Mouse (Mus musculus): ENCODE results near the gene Fstl3.

DNA sequence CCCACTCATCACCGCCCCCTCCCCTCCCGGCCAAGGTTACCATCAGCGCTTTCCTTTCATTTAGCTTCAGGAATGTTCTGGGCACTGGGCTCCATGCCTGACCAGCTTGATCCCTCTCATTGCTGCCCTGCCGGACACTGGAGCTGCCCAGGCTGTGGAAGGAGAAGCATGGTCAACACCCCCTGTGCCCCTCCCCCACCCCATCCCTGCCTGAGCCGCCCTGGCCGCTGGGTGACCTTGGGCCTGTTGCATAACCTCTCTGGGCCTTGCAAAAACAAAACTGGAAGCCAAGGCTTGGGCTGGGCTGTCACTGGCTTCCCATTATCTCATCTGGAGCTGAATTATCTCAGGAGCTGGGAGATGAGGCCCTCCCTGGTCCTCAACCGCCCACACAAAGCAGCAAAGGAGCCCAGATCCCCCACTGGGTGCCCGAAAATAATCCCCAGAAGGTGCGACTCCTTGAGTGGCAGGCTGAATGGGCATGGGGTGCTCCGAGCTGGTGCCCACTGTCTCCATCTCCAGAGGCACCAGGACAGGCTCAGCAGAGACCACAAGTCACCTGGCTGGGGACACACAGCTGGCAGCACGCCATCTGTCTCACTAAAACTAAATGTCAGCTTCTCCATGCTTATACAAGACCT, 25.4 kb downstream of the Fstl3 start:
- TF ChIP-seq CTCF (IDR thresholded peaks at IDR 0.05; ENCODE audit: extremely low read depth, insufficient read depth, insufficient read length, insufficient replicate concordance) (no peak), POLR2A (IDR thresholded peaks at IDR 0.05; ENCODE audit: low read depth, low read length) (no peak)
